ENCODE assay signal across 32 mouse cellular contexts in the genomic region with DNA sequence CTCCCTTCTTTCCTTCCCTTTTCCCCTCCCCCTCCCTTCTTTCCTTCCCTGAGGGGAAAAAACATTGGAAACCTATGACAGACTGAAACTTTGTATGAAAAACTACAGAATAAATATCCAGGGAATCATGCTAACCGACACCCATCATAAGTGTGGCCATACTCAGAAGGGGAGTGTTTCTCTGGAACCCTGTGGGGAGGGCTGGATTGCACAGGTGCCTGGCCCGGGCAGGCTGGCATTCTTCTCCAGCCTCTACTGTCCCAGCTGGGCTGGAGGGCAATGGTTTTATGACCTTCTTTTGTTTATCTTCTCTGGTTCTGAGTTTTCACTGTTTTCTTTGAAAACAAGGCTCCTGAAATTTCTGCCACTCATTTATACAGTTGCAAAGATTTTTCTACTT.
"Had no signal": no experiment of that assay in that cellular context is flagged by ENCODE, and none has a peak within 500 bp of the region (broad histone marks: within the 10 kb centered on the region; RNA-seq: fewer than 3 reads in every experiment).

No protein-coding gene starts in this region.

- H3K4me1 ChIP-seq: heart, embryonic 10.5 days; heart, embryonic 12.5 days; heart, embryonic 13.5 days; heart, embryonic 15.5 days; hindbrain, embryonic 12.5 days; hindbrain, embryonic 15.5 days; intestine, embryonic 15.5 days had no signal

- DNase-seq: heart, adult 2 months; heart, postnatal 10 days; heart, postnatal 14 days; heart, postnatal 36 days; heart, postnatal 4 days; kidney, adult 11 months; kidney, adult 2 months; kidney, adult 9 months; kidney, postnatal 14 days; kidney, postnatal 25 days; kidney, postnatal 36 days; kidney, postnatal 4 days; layer of hippocampus, adult 9-11 months; layer of hippocampus, postnatal 36 days had no signal

- H3K4me3 ChIP-seq: heart, adult 2 months; heart, embryonic 10.5 days; heart, embryonic 12.5 days; heart, embryonic 13.5 days; heart, embryonic 15.5 days; hindbrain, embryonic 10.5 days; hindbrain, embryonic 12.5 days; hindbrain, embryonic 13.5 days; hindbrain, embryonic 15.5 days; intestine, embryonic 15.5 days; layer of hippocampus, adult 2 months; left cerebral cortex, adult 2 months had no signal

- H3K9me3 ChIP-seq: heart, embryonic 10.5 days; heart, embryonic 12.5 days; heart, embryonic 13.5 days; heart, embryonic 15.5 days; hindbrain, embryonic 10.5 days; hindbrain, embryonic 12.5 days; hindbrain, embryonic 13.5 days; hindbrain, embryonic 15.5 days; intestine, embryonic 15.5 days had no signal

- H3K9ac ChIP-seq: heart, embryonic 12.5 days; heart, embryonic 13.5 days; heart, embryonic 15.5 days; hindbrain, embryonic 12.5 days; hindbrain, embryonic 13.5 days; hindbrain, embryonic 14.5 days; hindbrain, embryonic 15.5 days; intestine, embryonic 15.5 days had no signal

- H3K27me3 ChIP-seq: heart, embryonic 12.5 days; heart, embryonic 13.5 days; heart, embryonic 15.5 days; hindbrain, embryonic 12.5 days; hindbrain, embryonic 13.5 days; hindbrain, embryonic 15.5 days; intestine, embryonic 15.5 days had no signal

- H3K36me3 ChIP-seq: heart, embryonic 10.5 days; heart, embryonic 12.5 days; heart, embryonic 13.5 days; heart, embryonic 15.5 days; hindbrain, embryonic 10.5 days; hindbrain, embryonic 12.5 days; hindbrain, embryonic 13.5 days; hindbrain, embryonic 15.5 days; intestine, embryonic 15.5 days had no signal

- ATAC-seq: hindbrain, embryonic 16.5 days; hindbrain, postnatal 0 days; inflammation-experienced regulatory T-cells, adult 6 months; intestine, embryonic 15.5 days; intestine, embryonic 16.5 days; intestine, postnatal 0 days had no signal

- H3K4me2 ChIP-seq: heart, embryonic 11.5 days; heart, embryonic 12.5 days; heart, embryonic 13.5 days; heart, embryonic 15.5 days; hindbrain, embryonic 12.5 days; hindbrain, embryonic 13.5 days; hindbrain, embryonic 14.5 days; hindbrain, embryonic 15.5 days; intestine, embryonic 15.5 days had no signal

- H3K27ac ChIP-seq: heart, adult 2 months; heart, embryonic 10.5 days; heart, embryonic 13.5 days; heart, embryonic 15.5 days; hindbrain, embryonic 10.5 days; hindbrain, embryonic 12.5 days; hindbrain, embryonic 13.5 days; hindbrain, embryonic 14.5 days; hindbrain, embryonic 15.5 days; hindbrain, postnatal 0 days; intestine, embryonic 15.5 days; layer of hippocampus, adult 2 months; left cerebral cortex, adult 2 months had no signal
